Mouse (Mus musculus) kidney, adult 2 months (tissue): ENCODE measurements around the gene Chrm4. TPM values are rescaled to one million over a fixed set of nuclear protein-coding genes. Genes with fewer than 3 reads are reported as not detected.

Source experiments
- DNase-seq: peaks from one replicate; pipeline ENCODE4 v3.0.0; 2021
- H3K27ac ChIP-seq: fragments of 200-500 bp; 2 replicates; pipeline ENCODE4 v1.5.1; 2012; ENCODE audit warnings: low read depth, low read length, control low read depth, inconsistent platforms; ENCODE audit not compliant: insufficient read depth
- H3K27me3 ChIP-seq: fragments of 200-500 bp; replicated peaks from 2 replicates; pipeline ENCODE4 v1.6.1; 2012; ENCODE audit warnings: mild to moderate bottlenecking, moderate library complexity, low read length, inconsistent platforms; ENCODE audit not compliant: control insufficient read depth, insufficient read depth
- H3K36me3 ChIP-seq: fragments of 200-500 bp; 2 replicates; pipeline ENCODE4 v1.6.1; 2012; ENCODE audit warnings: mild to moderate bottlenecking, moderate library complexity, low read length, inconsistent platforms; ENCODE audit not compliant: control insufficient read depth, insufficient read depth
- H3K4me1 ChIP-seq: fragments of 200-500 bp; 2 replicates; pipeline ENCODE4 v1.6.1; 2011; ENCODE audit warnings: low read length; ENCODE audit not compliant: control insufficient read depth, insufficient read depth
- H3K4me3 ChIP-seq: fragments of 200-500 bp; 2 replicates; pipeline ENCODE4 v1.5.1; 2011; ENCODE audit warnings: mild to moderate bottlenecking, low read depth, low read length, control low read depth; ENCODE audit not compliant: insufficient read depth
- CTCF ChIP-seq: fragments of 200-500 bp; conservative IDR thresholded peaks from 2 replicates; pipeline ENCODE4 v1.5.1; 2011; ENCODE audit warnings: low read depth, mild to moderate bottlenecking, control low read depth, low read length, moderate library complexity, mixed read lengths; ENCODE audit not compliant: insufficient read depth, insufficient read length
- POLR2A ChIP-seq: fragments of 200-500 bp; IDR thresholded peaks from one replicate; pipeline ENCODE4 v1.6.1; 2011; ENCODE audit warnings: low read depth, low read length, control low read depth
- WGBS: fragments of 180-500 bp; shearing (Covaris S2); methylation state at CpG from one replicate; pipeline ENCODE4 v1.1.7; 2018; 5-methylcytosine and 5-hydroxymethylcytosine counted together
- polyA plus RNA-seq: library from polyadenylated mRNA; depleted of rRNA; stranded (reverse); fragments of >200 nt; gene quantifications from 2 replicates; pipeline ENCODE4 v1.2.3, GENCODE M21; 2012

Gene Chrm4
- polyA plus RNA-seq, 1 experiment = 0.11 TPM

- H3K36me3 ChIP-seq = no peaks in the 10 kb centered on the region; the same call in 1 of the 2 replicates
- no peak for DNase-seq
- TF ChIP-seq CTCF (no peak), POLR2A (no peak)
- 91% methylated on average over 3 of the region's 3 CpGs for WGBS
- H3K4me3 ChIP-seq = no peak overlapping the region
- H3K27ac ChIP-seq = no peak overlapping the region
- H3K27me3 ChIP-seq = no peaks in the 10 kb centered on the region
- no peaks in the 10 kb centered on the region for H3K4me1 ChIP-seq
Measured at GRCm38 (mm10) chr2:91899141-91899540, 27.9 kb upstream of the Chrm4 start.

GRCm38 (mm10) chr2:91900431-91900830 is 26.6 kb upstream of the Chrm4 start:
- DNase-seq = no peak
- H3K4me3 ChIP-seq = no peak overlapping the region
- no peaks in the 10 kb centered on the region for H3K27me3 ChIP-seq
- WGBS = 94% methylated on average over 8 of the region's 8 CpGs
- no peaks in the 10 kb centered on the region; the same call in 1 of the 2 replicates for H3K36me3 ChIP-seq
- TF ChIP-seq POLR2A (no peak), CTCF (no peak)
- no peak overlapping the region for H3K27ac ChIP-seq
- no peaks in the 10 kb centered on the region for H3K4me1 ChIP-seq

- TF ChIP-seq POLR2A (no peak), CTCF (no peak)
- 56% methylated on average over 5 of the region's 5 CpGs for WGBS
- Histone ChIP-seq H3K4me1 (no peaks in the 10 kb centered on the region), H3K4me3 (no peak overlapping the region), H3K27me3 (no peaks in the 10 kb centered on the region), H3K36me3 (no peaks in the 10 kb centered on the region; the same call in 1 of the 2 replicates), H3K27ac (no peak overlapping the region)
- DNase-seq = no peak
Measured at GRCm38 (mm10) chr2:91902336-91902735, 24.7 kb upstream of the Chrm4 start.

GRCm38 (mm10) chr2:91903171-91903925 is 23.7 kb upstream of the Chrm4 start:
- WGBS = 90% methylated on average over 3 of the region's 3 CpGs
- Histone ChIP-seq H3K4me1 (no peaks in the 10 kb centered on the region), H3K36me3 (no peaks in the 10 kb centered on the region; the same call in none of the 2 replicates), H3K27ac (no peak overlapping the region), H3K4me3 (no peak overlapping the region), H3K27me3 (no peaks in the 10 kb centered on the region)
- TF ChIP-seq CTCF (no peak), POLR2A (no peak)
- no peak for DNase-seq

GRCm38 (mm10) chr2:91904618-91905307 is 22.3 kb upstream of the Chrm4 start:
- Histone ChIP-seq H3K27ac (no peak overlapping the region), H3K27me3 (no peaks in the 10 kb centered on the region), H3K36me3 (peaks cover 2% of the 10 kb centered on the region), H3K4me1 (no peaks in the 10 kb centered on the region), H3K4me3 (no peak overlapping the region)
- TF ChIP-seq POLR2A = no peak
- DNase-seq = no peak
- WGBS = 84% methylated on average over 5 of the region's 5 CpGs

- no peak for DNase-seq
- TF ChIP-seq POLR2A (no peak), CTCF (no peak)
- no peak overlapping the region for H3K27ac ChIP-seq
- H3K27me3 ChIP-seq = no peaks in the 10 kb centered on the region
- no peaks in the 10 kb centered on the region for H3K4me1 ChIP-seq
- H3K4me3 ChIP-seq = no peak overlapping the region
- peaks cover 6% of the 10 kb centered on the region for H3K36me3 ChIP-seq
- 80% methylated on average over 2 of the region's 2 CpGs for WGBS
Measured at GRCm38 (mm10) chr2:91906141-91906540, 20.9 kb upstream of the Chrm4 start.

- H3K4me3 ChIP-seq = no peak overlapping the region
- peaks cover 8% of the 10 kb centered on the region for H3K36me3 ChIP-seq
- H3K27ac ChIP-seq = no peak overlapping the region
- no peak for DNase-seq
- no peaks in the 10 kb centered on the region for H3K27me3 ChIP-seq
- no peak for TF ChIP-seq POLR2A
- no peak for TF ChIP-seq CTCF
- H3K4me1 ChIP-seq = no peaks in the 10 kb centered on the region
- 75% methylated on average over 3 of the region's 3 CpGs for WGBS
Measured at GRCm38 (mm10) chr2:91912616-91913015, 14.4 kb upstream of the Chrm4 start.
